19 mouse cellular contexts compared by ENCODE assay signal in genomic region chr19:53188724-53189220, GRCm38 (mm10). TPM values are rescaled to one million over a fixed set of nuclear protein-coding genes. Genes with fewer than 3 reads are reported as not detected.
DNase-seq lines count a peak whose midpoint lies in the region; ATAC-seq and TF ChIP-seq lines count a peak whose summit lies in the region.
"Had no signal": no experiment of that assay in that cellular context is flagged by ENCODE, and none has a peak within 500 bp of the region (broad histone marks: within the 10 kb centered on the region; RNA-seq: fewer than 3 reads in every experiment).

No protein-coding gene starts in this region.

- H3K4me2 ChIP-seq in heart, embryonic 15.5 days: no peak overlapping the region
- H3K4me2 ChIP-seq in liver, embryonic 15.5 days: no peak overlapping the region; the same call in 1 of the 2 replicates
- H3K4me2 ChIP-seq: embryonic facial prominence, embryonic 15.5 days; limb, embryonic 13.5 days; midbrain, embryonic 13.5 days; neural tube, embryonic 13.5 days; stomach, embryonic 15.5 days had no signal

- no peak for DNase-seq in heart, postnatal 25 days (ENCODE audit: low spot score)
- peak; percentile 18 for DNase-seq in CD4-positive helper T cell, adult 2 months (ENCODE audit: low read depth, low spot score)
- DNase-seq in G1E (ENCODE audit: low spot score): no peak
- DNase-seq in retina, embryonic 14.5 days (ENCODE audit: low spot score): no peak
- DNase-seq in kidney, postnatal 4 days: no peak
- DNase-seq: adrenal gland, postnatal 36 days; cerebellum, postnatal 36 days; kidney, adult 18-20 months; layer of hippocampus, postnatal 36 days had no signal

- no peak for ATAC-seq in heart, embryonic 15.5 days (replicated peaks; ENCODE audit: insufficient number of reproducible peaks, insufficient read depth, low FRiP score, low read depth)
- ATAC-seq in G1E (ENCODE audit: extremely low read depth, insufficient number of reproducible peaks, low FRiP score, poor library complexity, severe bottlenecking): no peak
- ATAC-seq in liver, embryonic 15.5 days (ENCODE audit: insufficient read depth): no peak
- ATAC-seq: forebrain, embryonic 16.5 days; midbrain, embryonic 13.5 days had no signal

- peak overlapping the region; percentile 45 for H3K27ac ChIP-seq in heart, embryonic 15.5 days
- peak overlapping the region; percentile 39 for H3K27ac ChIP-seq in liver, embryonic 15.5 days (replicated peaks)
- H3K27ac ChIP-seq: embryonic facial prominence, embryonic 15.5 days; hindbrain, embryonic 10.5 days; kidney, postnatal 0 days; limb, embryonic 13.5 days; midbrain, embryonic 13.5 days; neural tube, embryonic 13.5 days had no signal

- intact Hi-C loops in heart, postnatal 25 days (cut with DNase I): no loop called here

- H3K9me3 ChIP-seq in heart, embryonic 15.5 days (replicated peaks): no peaks in the 10 kb centered on the region
- no peaks in the 10 kb centered on the region for H3K9me3 ChIP-seq in G1E (replicated peaks)
- no peaks in the 10 kb centered on the region for H3K9me3 ChIP-seq in liver, embryonic 15.5 days (replicated peaks)
- H3K9me3 ChIP-seq: embryonic facial prominence, embryonic 15.5 days; hindbrain, embryonic 10.5 days; limb, embryonic 13.5 days; midbrain, embryonic 13.5 days; neural tube, embryonic 13.5 days; stomach, embryonic 15.5 days had no signal

- WGBS in heart, embryonic 15.5 days: 65% methylated on average over 5 of the region's 5 CpGs
- 62% methylated on average over 5 of the region's 5 CpGs for WGBS in liver, embryonic 15.5 days (ENCODE audit: insufficient replicate concordance)

- H3K36me3 ChIP-seq in heart, embryonic 15.5 days: no peaks in the 10 kb centered on the region
- H3K36me3 ChIP-seq in G1E (replicated peaks): peaks cover 12% of the 10 kb centered on the region
- no peaks in the 10 kb centered on the region for H3K36me3 ChIP-seq in liver, embryonic 15.5 days (replicated peaks)
- H3K36me3 ChIP-seq: embryonic facial prominence, embryonic 15.5 days; limb, embryonic 13.5 days; midbrain, embryonic 13.5 days; neural tube, embryonic 13.5 days; stomach, embryonic 15.5 days had no signal

- TF ChIP-seq CTCF in G1E (IDR thresholded peaks at IDR 0.05; ENCODE audit: low read depth, low read length): no peak

- H3K4me3 ChIP-seq in heart, embryonic 15.5 days: no peak overlapping the region
- H3K4me3 ChIP-seq in G1E (ENCODE audit: low read depth, low read length): peak overlapping the region; percentile 17; the same call in 1 of the 2 replicates
- no peak overlapping the region for H3K4me3 ChIP-seq in liver, embryonic 15.5 days (replicated peaks)
- H3K4me3 ChIP-seq: embryonic facial prominence, embryonic 15.5 days; hindbrain, embryonic 10.5 days; limb, embryonic 13.5 days; midbrain, embryonic 13.5 days; neural tube, embryonic 13.5 days; stomach, embryonic 15.5 days had no signal

- peaks cover 78% of the 10 kb centered on the region for H3K4me1 ChIP-seq in heart, embryonic 15.5 days (replicated peaks)
- H3K4me1 ChIP-seq in G1E (ENCODE audit: insufficient read depth, low read depth, low read length): peaks cover 89% of the 10 kb centered on the region
- H3K4me1 ChIP-seq in liver, embryonic 15.5 days (replicated peaks): peaks cover 92% of the 10 kb centered on the region

- no peak overlapping the region for H3K9ac ChIP-seq in heart, embryonic 15.5 days
- no peak overlapping the region for H3K9ac ChIP-seq in liver, embryonic 15.5 days
- H3K9ac ChIP-seq: embryonic facial prominence, embryonic 15.5 days; limb, embryonic 13.5 days; midbrain, embryonic 13.5 days; neural tube, embryonic 13.5 days; stomach, embryonic 15.5 days had no signal

- no peaks in the 10 kb centered on the region for H3K27me3 ChIP-seq in heart, embryonic 15.5 days
- no peaks in the 10 kb centered on the region for H3K27me3 ChIP-seq in G1E (ENCODE audit: insufficient read depth, low read length)
- H3K27me3 ChIP-seq in liver, embryonic 15.5 days: 0 out of 2 replicates have a peak, but pooled peaks cover 6% of the 10 kb centered on the region
- H3K27me3 ChIP-seq: embryonic facial prominence, embryonic 15.5 days; limb, embryonic 13.5 days; midbrain, embryonic 13.5 days; neural tube, embryonic 13.5 days; stomach, embryonic 15.5 days had no signal

RNA-seq across cellular contexts. Expression of gene Add3, which starts 48.5 kb away (rescaled TPM):
- polyA plus RNA-seq in heart, embryonic 15.5 days (2015; fragmentation: Nextera tagmentation; extraction: Ambion mirVana): 112 and 118 TPM in 2 replicates
- total RNA-seq in heart, postnatal 25 days (2021): 10 to 100 TPM; 50.2 to 53.3 TPM
- total RNA-seq in G1E (2014; fragmentation: Nextera tagmentation) (80.2 and 89.2 TPM in 2 replicates), G1E (2017) (78.0 and 81.6 TPM in 2 replicates)
- polyA plus RNA-seq in G1E (2012): 9.2 and 10.9 TPM in 2 replicates
- polyA plus RNA-seq in liver, embryonic 15.5 days (2015; fragmentation: Nextera tagmentation; extraction: Ambion mirVana): 26.2 and 28.3 TPM in 2 replicates
